Mouse (Mus musculus) limb, embryonic 14.5 days (tissue): ENCODE measurements at regions not wholly inside any gene's neighbourhood (a gene's known extent, or its start where the extent isn't known, plus 50 kb on each side); places are given as distances from the start of the nearest gene placed in this dataset.
A peak's percentile ranks its signal among the peaks of the same experiment; 100 is the strongest.

Source experiments
- ATAC-seq: fragments of 200-750 bp; cut with Nextera tagmentation; 2 replicates; pipeline ENCODE4 v1.8.0; 2017; ENCODE audit warnings: low read depth, moderate number of reproducible peaks, moderate TSS enrichment; ENCODE audit not compliant: low FRiP score
- DNase-seq: peaks from one replicate; pipeline ENCODE4 v3.0.0-alpha.2; 2015; ENCODE audit warnings: low spot score
- H3K27ac ChIP-seq: fragments of 300-500 bp; sonication (generic); replicated peaks from 2 replicates; pipeline ENCODE4 v1.5.1; 2014; ENCODE audit warnings: low read depth, mild to moderate bottlenecking, low read length, moderate library complexity, mixed read lengths
- H3K27me3 ChIP-seq: fragments of 300-500 bp; sonication (generic); 2 replicates; pipeline ENCODE4 v1.6.1; 2014; ENCODE audit warnings: low read length, mixed read lengths; ENCODE audit not compliant: control insufficient read depth, insufficient read depth
- H3K36me3 ChIP-seq: fragments of 300-500 bp; sonication (generic); 2 replicates; pipeline ENCODE4 v1.6.1; 2014; ENCODE audit warnings: mild to moderate bottlenecking, low read length, moderate library complexity, mixed read lengths; ENCODE audit not compliant: control insufficient read depth, insufficient read depth
- H3K4me1 ChIP-seq: fragments of 300-500 bp; sonication (generic); 2 replicates; pipeline ENCODE4 v1.6.1; 2014; ENCODE audit warnings: antibody characterized with exemption, low read length, mixed read lengths; ENCODE audit not compliant: control insufficient read depth, insufficient read depth
- H3K4me2 ChIP-seq: fragments of 300-500 bp; sonication (generic); replicated peaks from 2 replicates; pipeline ENCODE4 v1.6.1; 2014; ENCODE audit warnings: low read depth, mild to moderate bottlenecking, low read length, moderate library complexity; ENCODE audit not compliant: severe bottlenecking
- H3K4me3 ChIP-seq: fragments of 300-500 bp; sonication (generic); replicated peaks from 2 replicates; pipeline ENCODE4 v1.5.1; 2014; ENCODE audit warnings: low read length
- H3K9ac ChIP-seq: fragments of 300-500 bp; sonication (generic); 2 replicates; pipeline ENCODE4 v1.6.1; 2014; ENCODE audit warnings: mild to moderate bottlenecking, low read depth, low read length, moderate library complexity; ENCODE audit not compliant: severe bottlenecking
- H3K9me3 ChIP-seq: fragments of 300-500 bp; sonication (generic); 2 replicates; pipeline ENCODE4 v1.6.1; 2016; ENCODE audit warnings: low read length; ENCODE audit not compliant: control insufficient read depth
- POLR2A ChIP-seq: fragments of 200-500 bp; IDR thresholded peaks from 2 replicates; pipeline ENCODE4 v1.8.0; 2012; ENCODE audit warnings: inconsistent platforms, mild to moderate bottlenecking, moderate library complexity, borderline replicate concordance; ENCODE audit not compliant: insufficient read depth, insufficient read length; ENCODE audit errors: extremely low read depth
- WGBS: fragments of 180-500 bp; shearing (Covaris S2); extraction: QIAGEN DNeasy Blood & Tissue Kit; methylation state at CpG from one replicate; pipeline ENCODE4 v1.1.7; 2014; 5-methylcytosine and 5-hydroxymethylcytosine counted together

DNA sequence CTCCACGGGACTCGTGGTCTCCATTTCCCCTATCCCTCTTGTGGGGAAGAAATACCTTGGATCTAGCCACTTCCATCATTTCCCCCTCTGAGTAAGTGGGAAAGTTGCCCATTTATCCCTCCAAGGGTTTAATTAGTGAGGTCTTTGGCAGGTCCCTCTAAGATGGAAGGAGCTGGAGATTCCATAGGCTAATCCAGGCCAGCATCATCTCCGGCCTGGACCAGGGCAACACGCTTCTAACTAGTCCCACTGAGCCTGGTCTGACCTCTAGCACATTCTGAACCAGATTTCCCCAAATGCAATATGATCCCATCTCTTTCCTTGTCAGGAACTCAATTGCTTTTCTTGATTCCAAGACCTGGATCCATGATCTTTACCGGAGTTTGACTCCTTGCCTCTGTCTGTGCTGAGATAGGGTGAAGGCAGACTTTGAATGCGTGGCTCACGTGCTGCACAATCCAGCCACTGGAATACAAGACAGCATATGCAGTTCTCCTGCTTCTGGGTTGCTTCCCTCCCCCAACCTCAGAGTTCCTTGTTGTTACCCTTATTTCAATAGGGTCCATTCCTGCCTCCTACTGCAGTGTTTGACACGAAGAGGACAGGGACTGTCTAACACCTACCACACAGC lies 67.4 kb upstream of the Rbpj start:
- WGBS = 78% methylated on average over 8 of the region's 8 CpGs
- no peaks in the 10 kb centered on the region for H3K4me1 ChIP-seq
- H3K9ac ChIP-seq = no peak overlapping the region
- no peaks in the 10 kb centered on the region for H3K27me3 ChIP-seq
- TF ChIP-seq POLR2A = no peak
- no peaks in the 10 kb centered on the region for H3K9me3 ChIP-seq
- no peak overlapping the region for H3K4me3 ChIP-seq
- no peaks in the 10 kb centered on the region for H3K36me3 ChIP-seq
- H3K4me2 ChIP-seq = no peak overlapping the region
- H3K27ac ChIP-seq = no peak overlapping the region
- ATAC-seq (peak; percentile 60), DNase-seq (peak; percentile 37)

DNA sequence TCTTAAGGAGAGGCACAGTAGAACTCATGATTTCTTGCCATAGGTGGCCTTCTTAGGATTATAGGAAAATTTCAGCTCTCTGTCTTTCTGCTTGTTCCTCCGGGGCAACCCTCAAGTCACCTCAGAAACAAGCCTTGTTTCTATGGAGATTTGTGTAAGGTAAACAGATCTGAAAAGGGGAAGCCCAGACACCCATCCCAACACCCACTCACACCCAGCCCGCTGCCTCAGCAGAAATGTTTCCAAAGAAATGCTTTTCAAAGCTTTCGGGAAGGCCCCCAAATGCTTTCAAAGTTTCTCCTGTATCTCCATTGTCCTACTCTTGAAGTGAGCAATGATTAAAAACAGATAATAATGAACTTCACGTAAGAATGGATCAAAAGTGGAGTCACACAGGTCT lies 64.9 kb upstream of the Rbpj start:
- H3K4me3 ChIP-seq = no peak overlapping the region
- ATAC-seq (no peak), DNase-seq (no peak)
- no peak for TF ChIP-seq POLR2A
- no peaks in the 10 kb centered on the region for H3K36me3 ChIP-seq
- no peaks in the 10 kb centered on the region for H3K9me3 ChIP-seq
- H3K4me1 ChIP-seq = no peaks in the 10 kb centered on the region
- 78% methylated on average over 4 of the region's 4 CpGs for WGBS
- H3K27ac ChIP-seq = no peak overlapping the region
- no peak overlapping the region for H3K4me2 ChIP-seq
- H3K9ac ChIP-seq = no peak overlapping the region
- no peaks in the 10 kb centered on the region for H3K27me3 ChIP-seq

DNA sequence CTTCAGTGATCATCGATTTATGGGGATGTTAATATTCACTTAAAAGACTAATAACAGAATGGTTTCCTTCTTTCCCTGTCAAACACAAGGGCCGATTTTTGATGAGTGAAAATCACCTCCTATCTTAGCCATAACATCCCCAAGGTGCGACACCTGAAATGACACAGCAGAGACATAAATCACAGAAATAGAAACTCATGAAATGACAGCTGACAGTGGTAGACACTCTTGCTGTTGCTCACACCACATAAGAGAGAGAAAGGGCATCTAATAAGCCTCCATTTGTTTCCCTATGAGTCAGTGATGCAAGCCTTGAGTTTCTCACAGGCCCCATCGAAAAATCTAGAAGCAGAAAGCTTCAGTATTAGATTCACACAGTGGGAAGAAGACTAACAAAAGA lies 63.9 kb upstream of the Rbpj start:
- Histone ChIP-seq H3K4me3 (no peak overlapping the region), H3K9me3 (no peaks in the 10 kb centered on the region), H3K9ac (no peak overlapping the region), H3K36me3 (no peaks in the 10 kb centered on the region), H3K27me3 (no peaks in the 10 kb centered on the region), H3K4me1 (no peaks in the 10 kb centered on the region), H3K4me2 (no peak overlapping the region), H3K27ac (no peak overlapping the region)
- ATAC-seq = no peak
- 76% methylated on average over 4 of the region's 4 CpGs for WGBS
- TF ChIP-seq POLR2A = no peak
- DNase-seq = no peak

DNA sequence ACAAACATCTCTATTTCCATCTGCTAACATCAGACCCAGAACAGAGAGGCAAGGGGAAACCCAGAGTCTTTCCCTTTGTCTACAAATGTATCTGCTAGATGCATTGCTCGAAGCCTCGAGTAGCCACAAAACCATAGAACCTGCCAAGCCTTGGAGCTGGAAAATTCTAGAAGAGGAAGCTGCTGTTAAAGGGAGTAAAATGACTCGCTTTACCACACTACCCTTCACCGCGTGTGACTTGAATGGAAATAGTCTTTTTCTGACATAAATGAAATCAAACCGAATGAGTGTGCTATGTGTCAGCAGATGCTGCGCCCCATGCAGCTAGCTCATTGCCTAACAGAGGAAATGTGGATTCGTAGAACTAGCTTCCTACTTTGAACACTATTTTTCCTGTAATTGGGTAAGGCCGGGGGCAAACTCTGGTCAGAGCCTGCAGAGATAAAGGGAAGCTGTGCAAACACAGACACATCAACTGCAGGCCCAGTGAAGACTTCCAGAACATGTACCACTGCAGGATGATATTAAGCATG lies 63.3 kb upstream of the Rbpj start:
- TF ChIP-seq POLR2A = no peak
- H3K4me1 ChIP-seq = no peaks in the 10 kb centered on the region
- H3K4me2 ChIP-seq = no peak overlapping the region
- no peak overlapping the region for H3K9ac ChIP-seq
- no peaks in the 10 kb centered on the region for H3K9me3 ChIP-seq
- ATAC-seq = no peak
- H3K4me3 ChIP-seq = no peak overlapping the region
- WGBS = 84% methylated on average over 9 of the region's 9 CpGs
- no peak for DNase-seq
- no peak overlapping the region for H3K27ac ChIP-seq
- no peaks in the 10 kb centered on the region for H3K27me3 ChIP-seq
- no peaks in the 10 kb centered on the region for H3K36me3 ChIP-seq

DNA sequence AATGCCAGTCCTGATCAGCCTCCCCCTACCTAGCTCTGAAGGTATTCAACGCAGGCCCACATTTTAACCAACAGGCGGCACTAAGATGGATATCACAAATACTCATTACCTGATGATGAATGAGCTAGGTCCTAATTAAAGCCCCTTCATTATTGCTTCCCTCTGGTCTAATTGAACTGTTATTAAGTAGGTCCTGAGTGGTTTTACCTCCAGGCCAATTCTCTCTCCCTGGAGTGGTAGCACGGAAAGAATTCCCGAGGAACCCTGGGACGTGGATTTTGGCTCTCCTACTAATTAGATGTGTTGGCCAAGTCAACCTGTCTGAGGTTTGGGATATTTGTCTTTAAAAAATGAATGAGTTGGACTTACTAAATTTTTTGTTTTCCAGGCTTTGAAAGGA lies 60.0 kb upstream of the Rbpj start:
- no peak for TF ChIP-seq POLR2A
- no peaks in the 10 kb centered on the region for H3K27me3 ChIP-seq
- DNase-seq (no peak), ATAC-seq (no peak)
- no peaks in the 10 kb centered on the region for H3K36me3 ChIP-seq
- no peak overlapping the region for H3K4me2 ChIP-seq
- H3K4me1 ChIP-seq = no peaks in the 10 kb centered on the region
- no peak overlapping the region for H3K9ac ChIP-seq
- no peak overlapping the region for H3K4me3 ChIP-seq
- H3K9me3 ChIP-seq = no peaks in the 10 kb centered on the region
- 28% methylated on average over 5 of the region's 5 CpGs for WGBS
- H3K27ac ChIP-seq = no peak overlapping the region
